Comparison of ENCODE assay signal across 10 mouse cellular contexts in the genomic region with DNA sequence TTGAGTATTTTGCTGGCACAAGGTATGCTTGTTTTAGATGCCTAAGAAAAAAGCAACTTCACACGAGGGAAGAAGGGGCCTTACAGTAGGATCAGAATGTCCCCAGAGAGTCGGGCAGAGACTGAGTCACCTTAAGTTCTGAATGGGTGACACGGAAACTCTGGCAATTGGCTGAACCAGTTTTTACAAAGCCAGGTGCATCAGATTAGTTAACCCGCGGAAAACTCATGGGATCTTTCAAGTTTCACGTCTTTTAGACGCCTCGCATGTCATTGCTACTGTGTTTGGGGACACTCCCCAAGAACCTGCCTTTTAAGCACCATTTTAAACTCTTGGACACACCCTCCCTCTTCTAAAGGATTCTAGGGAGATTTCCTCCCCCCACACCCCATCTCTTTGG. TPM values are rescaled to one million over a fixed set of nuclear protein-coding genes. Genes with fewer than 3 reads are reported as not detected.
DNase-seq lines count a peak whose midpoint lies in the region; ATAC-seq and TF ChIP-seq lines count a peak whose summit lies in the region.
"Had no signal": no experiment of that assay in that cellular context is flagged by ENCODE, and none has a peak within 500 bp of the region (broad histone marks: within the 10 kb centered on the region; RNA-seq: fewer than 3 reads in every experiment).

No protein-coding gene starts in this region.

- H3K4me3 ChIP-seq in intestine, embryonic 14.5 days (ENCODE audit: low read depth, low read length) = peak overlapping the region; percentile 67; the same call in 1 of the 2 replicates
- no peak overlapping the region for H3K4me3 ChIP-seq in intestine, embryonic 16.5 days (ENCODE audit: low read length)
- peak overlapping the region; percentile 92; the same call in 1 of the 2 replicates for H3K4me3 ChIP-seq in cortical plate, adult 2 months (ENCODE audit: insufficient read depth, low read length)
- peak overlapping the region; percentile 72 for H3K4me3 ChIP-seq in forebrain, embryonic 12.5 days (replicated peaks)
- H3K4me3 ChIP-seq in midbrain, embryonic 12.5 days = peak overlapping the region; percentile 68

- no peak for TF ChIP-seq POLR2A in cortical plate, adult 2 months (IDR thresholded peaks at IDR 0.05; ENCODE audit: extremely low read depth, insufficient read depth, low read length)

- ATAC-seq in intestine, embryonic 14.5 days (replicated peaks; ENCODE audit: low FRiP score, low TSS enrichment, low read depth) = no peak
- ATAC-seq in intestine, embryonic 16.5 days = no peak
- ATAC-seq in forebrain, embryonic 12.5 days (ENCODE audit: low FRiP score) = no peak
- no peak for ATAC-seq in midbrain, embryonic 12.5 days (ENCODE audit: low FRiP score, low read depth)

- H3K27me3 ChIP-seq in intestine, embryonic 14.5 days (replicated peaks; ENCODE audit: control insufficient read depth, insufficient read depth, low read length) = peaks cover 19% of the 10 kb centered on the region
- peaks cover 18% of the 10 kb centered on the region for H3K27me3 ChIP-seq in intestine, embryonic 16.5 days (replicated peaks; ENCODE audit: control insufficient read depth, insufficient read depth, low read length)
- peaks cover 37% of the 10 kb centered on the region for H3K27me3 ChIP-seq in forebrain, embryonic 12.5 days
- H3K27me3 ChIP-seq in midbrain, embryonic 12.5 days = peaks cover 36% of the 10 kb centered on the region

- H3K4me2 ChIP-seq in intestine, embryonic 14.5 days (ENCODE audit: low read length) = peak overlapping the region; percentile 96
- H3K4me2 ChIP-seq in intestine, embryonic 16.5 days (ENCODE audit: low read depth, low read length) = no peak overlapping the region
- H3K4me2 ChIP-seq in forebrain, embryonic 12.5 days = peak overlapping the region; percentile 86
- peak overlapping the region; percentile 91 for H3K4me2 ChIP-seq in midbrain, embryonic 12.5 days (replicated peaks)

- no peaks in the 10 kb centered on the region for H3K36me3 ChIP-seq in intestine, embryonic 14.5 days (ENCODE audit: control insufficient read depth, insufficient read depth, low read length)
- no peaks in the 10 kb centered on the region for H3K36me3 ChIP-seq in intestine, embryonic 16.5 days (ENCODE audit: control insufficient read depth, insufficient read depth, low read length)
- no peaks in the 10 kb centered on the region for H3K36me3 ChIP-seq in forebrain, embryonic 12.5 days (replicated peaks)
- H3K36me3 ChIP-seq in midbrain, embryonic 12.5 days = no peaks in the 10 kb centered on the region

- DNase-seq in intestine, embryonic 14.5 days (ENCODE audit: low spot score) = no peak
- no peak for DNase-seq in T-cell, adult 2 months (ENCODE audit: low spot score)
- DNase-seq in spleen, adult 18-20 months = no peak
- DNase-seq: kidney, adult 8-10 months had no signal

- H3K9me3 ChIP-seq in intestine, embryonic 14.5 days (ENCODE audit: control insufficient read depth, low read length) = no peaks in the 10 kb centered on the region
- H3K9me3 ChIP-seq in intestine, embryonic 16.5 days (ENCODE audit: control insufficient read depth, low read length) = no peaks in the 10 kb centered on the region
- H3K9me3 ChIP-seq in forebrain, embryonic 12.5 days = no peaks in the 10 kb centered on the region
- no peaks in the 10 kb centered on the region for H3K9me3 ChIP-seq in midbrain, embryonic 12.5 days

- H3K9ac ChIP-seq in intestine, embryonic 14.5 days (ENCODE audit: low read length) = no peak overlapping the region
- no peak overlapping the region for H3K9ac ChIP-seq in intestine, embryonic 16.5 days (ENCODE audit: low read depth, low read length)
- 0 out of 2 replicates have a peak overlapping the region, but pooled peaks have one; percentile 82 for H3K9ac ChIP-seq in forebrain, embryonic 12.5 days
- H3K9ac ChIP-seq in midbrain, embryonic 12.5 days (replicated peaks) = no peak overlapping the region
- H3K9ac ChIP-seq: liver, embryonic 14.5 days had no signal

- TF ChIP-seq CTCF in cortical plate, adult 2 months (IDR thresholded peaks at IDR 0.05; ENCODE audit: extremely low read depth, insufficient read depth, low read length) = no peak

- H3K4me1 ChIP-seq in intestine, embryonic 14.5 days (replicated peaks; ENCODE audit: control insufficient read depth, insufficient read depth, low read length) = peaks cover 5% of the 10 kb centered on the region; the same call in 1 of the 2 replicates
- peaks cover 6% of the 10 kb centered on the region for H3K4me1 ChIP-seq in intestine, embryonic 16.5 days (ENCODE audit: control insufficient read depth, insufficient read depth, low read length)
- no peaks in the 10 kb centered on the region for H3K4me1 ChIP-seq in cortical plate, adult 2 months (ENCODE audit: control insufficient read depth, insufficient read depth, low read length)
- H3K4me1 ChIP-seq in forebrain, embryonic 12.5 days = peaks cover 29% of the 10 kb centered on the region
- peaks cover 21% of the 10 kb centered on the region for H3K4me1 ChIP-seq in midbrain, embryonic 12.5 days

- WGBS in intestine, embryonic 14.5 days = 28% methylated on average over 8 of the region's 8 CpGs
- 32% methylated on average over 8 of the region's 8 CpGs for WGBS in intestine, embryonic 16.5 days
- 23% methylated on average over 8 of the region's 8 CpGs for WGBS in forebrain, embryonic 12.5 days
- WGBS in midbrain, embryonic 12.5 days = 33% methylated on average over 8 of the region's 8 CpGs

- no peak overlapping the region for H3K27ac ChIP-seq in intestine, embryonic 14.5 days (ENCODE audit: low read depth)
- H3K27ac ChIP-seq in intestine, embryonic 16.5 days (ENCODE audit: low read length) = no peak overlapping the region
- no peak overlapping the region for H3K27ac ChIP-seq in cortical plate, adult 2 months (ENCODE audit: insufficient read depth, low read length)
- no peak overlapping the region for H3K27ac ChIP-seq in forebrain, embryonic 12.5 days
- no peak overlapping the region for H3K27ac ChIP-seq in midbrain, embryonic 12.5 days (replicated peaks)
- H3K27ac ChIP-seq: liver, embryonic 14.5 days had no signal

RNA-seq across cellular contexts. Expression of a gene that starts 1.3 kb away (rescaled TPM):
- polyA plus RNA-seq in intestine, embryonic 14.5 days (2014; fragmentation: Nextera tagmentation; extraction: Ambion mirVana) = 21.2 and 22.1 TPM in 2 replicates
- 7.2 and 7.3 TPM in 2 replicates for polyA plus RNA-seq in intestine, embryonic 16.5 days (2015; fragmentation: Nextera tagmentation; extraction: Ambion mirVana)
- polyA plus RNA-seq in cortical plate, adult 2 months (2012; rRNA removed) = 21.4 and 23.3 TPM in 2 replicates
- 34.5 and 35.6 TPM in 2 replicates for polyA plus RNA-seq in forebrain, embryonic 12.5 days (2016; fragmentation: Nextera tagmentation; extraction: Ambion mirVana)
- polyA plus RNA-seq in midbrain, embryonic 12.5 days (2016; fragmentation: Nextera tagmentation; extraction: Ambion mirVana) = 14.0 and 17.0 TPM in 2 replicates
- polyA plus RNA-seq: erythroblast, embryonic 14.5 days had no signal
